Mouse (Mus musculus): ENCODE measurements around the gene Fbxl12.

- no peak for TF ChIP-seq RAD21 (IDR thresholded peaks at IDR 0.05; ENCODE audit: low read depth, low read length)
- no peak for TF ChIP-seq GABPA (IDR thresholded peaks at IDR 0.05; ENCODE audit: insufficient replicate concordance, low read depth, low read length)
- TF ChIP-seq POLR2AphosphoS2 (IDR thresholded peaks at IDR 0.05; ENCODE audit: low read depth, low read length), result no peak; the same call in 1 of the 2 replicates
- no peak for TF ChIP-seq CTCF (conservative IDR thresholded peaks at IDR 0.05 in 1 of 2, IDR thresholded peaks at IDR 0.05 in 1 of 2; ENCODE audit: low read depth in 2 of 2, low read length in 2 of 2)
- TF ChIP-seq MAX (IDR thresholded peaks at IDR 0.05; ENCODE audit: low read length), result no peak
- TF ChIP-seq TBP (conservative IDR thresholded peaks at IDR 0.05; ENCODE audit: low read depth, low read length), result no peak
- no peak for TF ChIP-seq MAZ (IDR thresholded peaks at IDR 0.05; ENCODE audit: low read depth, low read length)
- no peak for TF ChIP-seq USF2 (conservative IDR thresholded peaks at IDR 0.05; ENCODE audit: low read depth, low read length)
Measured at GRCm38 (mm10) chr9:20665925-20666324, 21.4 kb upstream of the Fbxl12 start.
